Mouse (Mus musculus) left cerebral cortex, adult 2 months (tissue): ENCODE measurements around the gene 2610008E11Rik. TPM values are rescaled to one million over a fixed set of nuclear protein-coding genes. Genes with fewer than 3 reads are reported as not detected.

ENCODE experiments used
- DNase-seq, 2 experiments: peaks; one replicate each; pipeline ENCODE4 v3.0.0; 2021 to 2022; ENCODE audit warnings: low spot score in 2 of 2, mixed read lengths in 1 of 2; ENCODE audit errors: extremely low spot score in 1 of 2
- H3K27ac ChIP-seq: fragments of 200-600 bp; 2 replicates; pipeline ENCODE4 v1.8.1; 2022
- H3K4me3 ChIP-seq: fragments of 200-600 bp; 2 replicates; pipeline ENCODE4 v1.8.1; 2022
- CTCF ChIP-seq: fragments of 200-600 bp; IDR thresholded peaks from 2 replicates; pipeline ENCODE4 v1.8.1; 2022; ENCODE audit warnings: antibody characterized with exemption, mild to moderate bottlenecking, moderate library complexity
- intact Hi-C: fragments of 180-260 bp; cut with DNase I; formaldehyde crosslinking; loops from one replicate; pipeline ENCODE4 v1.15.1; 2025
- total RNA-seq, 2 experiments: library from RNA; stranded (reverse); gene quantifications; 2 replicates each; pipeline ENCODE4 v1.2.3; 2021

2610008E11Rik gene
- total RNA-seq, 2 experiments from 2014 or later = 21.1 to 22.8 TPM

DNA sequence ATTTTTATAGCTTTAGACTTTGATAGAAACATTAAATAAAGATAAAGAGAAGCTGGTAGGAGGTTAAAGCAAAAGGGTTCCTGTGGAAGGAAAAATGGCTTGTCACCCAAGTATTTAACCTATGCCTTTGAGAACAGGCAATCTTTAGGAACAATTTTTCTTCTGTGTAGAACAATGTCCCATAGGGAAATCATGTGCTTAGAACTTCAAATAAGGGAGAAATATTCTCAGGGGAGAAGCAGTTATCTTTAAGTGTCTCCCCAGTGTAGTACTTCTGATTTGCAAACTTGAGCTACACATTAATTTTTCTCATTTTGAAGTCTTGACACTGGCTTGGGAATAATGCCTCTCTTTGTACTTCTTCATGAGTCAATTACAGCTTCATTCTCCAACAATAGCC lies 69.0 kb downstream of the 2610008E11Rik start, which contains the start of gene Olfr57:
Gene Olfr57, plus strand, starts transcription at position 301 of the 400 bp plus-strand sequence.
- no peak within 1 kb of the TSS for H3K27ac ChIP-seq
- DNase-seq = no peak
- TF ChIP-seq CTCF = no peak
- no peak within 1 kb of the TSS for H3K4me3 ChIP-seq
- intact Hi-C loops = no loop called here

Other genes starting within 250 kb of the 2610008E11Rik start
- gene Olfr1356, start 245.4 kb downstream of the 2610008E11Rik start, total RNA-seq = not detected
- gene Olfr1355, start 222.1 kb downstream of the 2610008E11Rik start, total RNA-seq = not detected
- not detected for gene Olfr1354, start 184.4 kb downstream of the 2610008E11Rik start, total RNA-seq
- not detected for gene Olfr8, start 147.0 kb downstream of the 2610008E11Rik start, total RNA-seq
- gene Olfr1353, start 134.3 kb downstream of the 2610008E11Rik start, total RNA-seq = not detected
- not detected for gene Olfr1352, start 116.5 kb downstream of the 2610008E11Rik start, total RNA-seq
- gene Olfr1351, start 85.1 kb downstream of the 2610008E11Rik start, total RNA-seq = not detected
- not detected for gene Olfr57, start 68.9 kb downstream of the 2610008E11Rik start, total RNA-seq
- not detected for gene Vmn2r80, start 51.2 kb upstream of the 2610008E11Rik start, total RNA-seq
- gene Vmn2r81, start 150.1 kb upstream of the 2610008E11Rik start, total RNA-seq = not detected